Mouse (Mus musculus): Measurements from ENCODE around the gene Oprd1.
A peak's percentile ranks its signal among the peaks of the same experiment; 100 is the strongest.

Oprd1 gene

GRCm38 (mm10) chr4:132078296-132078714 lies 66.0 kb downstream of the Oprd1 start:
- peak; percentile 38 for DNase-seq

- no peak for DNase-seq
Measured at GRCm38 (mm10) chr4:132077445-132077844, 66.8 kb downstream of the Oprd1 start.

GRCm38 (mm10) chr4:132076480-132077405 lies 67.5 kb downstream of the Oprd1 start:
- no peak for DNase-seq

- no peak for DNase-seq
Measured at GRCm38 (mm10) chr4:132075796-132076195, 68.5 kb downstream of the Oprd1 start.

- DNase-seq, result peak; percentile 94
Measured at GRCm38 (mm10) chr4:132074933-132075769, 69.1 kb downstream of the Oprd1 start, which contains the start of gene Epb41. TSS of gene Epb41 (minus strand) at chr4:132075321.

- no peak for DNase-seq
Measured at GRCm38 (mm10) chr4:132074077-132074932, 70.0 kb downstream of the Oprd1 start, which contains the start of gene Gm10300. TSS of gene Gm10300 (plus strand) at chr4:132074697.

- no peak for DNase-seq
Measured at GRCm38 (mm10) chr4:132072946-132073345, 71.3 kb downstream of the Oprd1 start.

- no peak for DNase-seq
Measured at GRCm38 (mm10) chr4:132072156-132072555, 72.1 kb downstream of the Oprd1 start.

- no peak for DNase-seq
Measured at GRCm38 (mm10) chr4:132071674-132072073, 72.6 kb downstream of the Oprd1 start.

- no peak for DNase-seq
Measured at GRCm38 (mm10) chr4:132067938-132068235, 76.4 kb downstream of the Oprd1 start.

- no peak for DNase-seq
Measured at GRCm38 (mm10) chr4:132067112-132067937, 77.0 kb downstream of the Oprd1 start.

- no peak for DNase-seq
Measured at GRCm38 (mm10) chr4:132066101-132066773, 78.0 kb downstream of the Oprd1 start.

- DNase-seq, result no peak
Measured at GRCm38 (mm10) chr4:132065578-132065977, 78.7 kb downstream of the Oprd1 start.

GRCm38 (mm10) chr4:132064550-132064949 lies 79.7 kb downstream of the Oprd1 start:
- DNase-seq, result no peak

GRCm38 (mm10) chr4:132062934-132063884 lies 81.1 kb downstream of the Oprd1 start:
- DNase-seq, result no peak

GRCm38 (mm10) chr4:132062289-132062688 lies 82.0 kb downstream of the Oprd1 start:
- no peak for DNase-seq
